ENCODE assay signal across 8 mouse cellular contexts in the genomic region with DNA sequence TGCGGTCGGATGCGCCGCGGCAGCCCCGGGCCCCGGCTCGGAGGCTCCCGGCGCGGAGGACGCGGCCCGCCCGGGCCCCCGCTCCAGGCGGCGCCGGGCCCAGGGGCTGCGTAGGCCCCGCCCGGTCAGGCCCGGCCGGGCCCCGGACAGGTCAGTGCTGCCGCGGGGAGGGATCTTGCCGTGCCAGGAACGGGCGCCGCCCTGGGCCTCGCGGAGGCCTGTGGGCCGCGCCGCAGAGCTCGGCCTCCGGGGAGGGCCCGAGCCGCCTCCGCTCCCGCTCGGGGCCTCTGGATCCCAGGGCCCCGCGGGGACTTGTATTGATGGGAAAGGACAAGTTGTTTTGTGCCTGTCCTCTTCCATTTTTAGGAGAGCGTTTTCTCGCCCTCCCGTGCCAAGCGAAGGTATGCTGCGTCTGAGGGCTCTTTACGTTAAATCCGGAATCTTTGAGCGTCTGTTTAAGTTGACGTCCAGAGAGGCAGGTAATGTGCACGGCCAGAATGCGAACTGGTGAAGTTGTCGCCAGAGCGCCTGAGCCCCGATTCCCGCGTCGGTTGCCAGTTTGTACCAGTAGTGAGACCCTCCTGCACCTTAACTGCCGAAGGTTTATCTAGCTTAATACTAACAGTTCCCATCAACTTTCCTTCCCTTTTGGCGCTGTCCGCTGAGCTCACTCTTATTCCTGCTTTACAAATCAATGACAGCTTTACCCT. TPM values are rescaled to one million over a fixed set of nuclear protein-coding genes. Genes with fewer than 3 reads are reported as not detected.
DNase-seq lines count a peak whose midpoint lies in the region; ATAC-seq and TF ChIP-seq lines count a peak whose summit lies in the region.

No protein-coding gene starts in this region.

- peak overlapping the region; percentile 76 for H3K4me2 ChIP-seq in heart, postnatal 0 days (ENCODE audit: low read depth, low read length)
- H3K4me2 ChIP-seq in stomach, embryonic 16.5 days (ENCODE audit: low read depth, low read length) = peak overlapping the region; percentile 82

- peaks cover 5% of the 10 kb centered on the region; the same call in 1 of the 2 replicates for H3K36me3 ChIP-seq in E14TG2a.4 (ENCODE audit: insufficient read depth, low read length)
- 0 out of 2 replicates have a peak, but pooled peaks cover 8% of the 10 kb centered on the region for H3K36me3 ChIP-seq in heart, postnatal 0 days (replicated peaks; ENCODE audit: control insufficient read depth, insufficient read depth, low read length)
- H3K36me3 ChIP-seq in megakaryocyte, embryonic 14.5 days (replicated peaks; ENCODE audit: low read length) = peaks cover 67% of the 10 kb centered on the region
- H3K36me3 ChIP-seq in stomach, embryonic 16.5 days (ENCODE audit: control insufficient read depth, insufficient read depth, low read length) = no peaks in the 10 kb centered on the region

- peaks cover 43% of the 10 kb centered on the region for H3K4me1 ChIP-seq in E14TG2a.4 (replicated peaks; ENCODE audit: low read depth, low read length)
- H3K4me1 ChIP-seq in embryonic fibroblast, embryonic 13.5 days (ENCODE audit: control insufficient read depth, insufficient read depth, low read length) = peaks cover 9% of the 10 kb centered on the region
- peaks cover 44% of the 10 kb centered on the region for H3K4me1 ChIP-seq in heart, postnatal 0 days (ENCODE audit: control insufficient read depth, insufficient read depth)
- peaks cover 58% of the 10 kb centered on the region for H3K4me1 ChIP-seq in megakaryocyte, embryonic 14.5 days
- H3K4me1 ChIP-seq in stomach, embryonic 16.5 days (ENCODE audit: control insufficient read depth, insufficient read depth, low read length) = peaks cover 43% of the 10 kb centered on the region

- DNase-seq in adrenal gland, postnatal 10 days = peak; percentile 79
- DNase-seq in heart, postnatal 0 days (ENCODE audit: low spot score) = no peak
- DNase-seq in kidney, postnatal 36 days = peak; percentile 76 to 81
- no peak for DNase-seq in layer of hippocampus, adult 9-10 months (ENCODE audit: low spot score)

- no peak; the same call in 1 of the 2 replicates for TF ChIP-seq POLR2A in embryonic fibroblast, embryonic 13.5 days (IDR thresholded peaks at IDR 0.05; ENCODE audit: low read depth, low read length)

- peak; percentile 79 for ATAC-seq in heart, postnatal 0 days (ENCODE audit: insufficient read depth, low read depth)
- peak; percentile 90 for ATAC-seq in stomach, embryonic 16.5 days (ENCODE audit: insufficient read depth, low FRiP score)

- H3K27me3 ChIP-seq in E14TG2a.4 (ENCODE audit: insufficient read depth, low read length) = peaks cover 63% of the 10 kb centered on the region
- no peaks in the 10 kb centered on the region for H3K27me3 ChIP-seq in heart, postnatal 0 days (ENCODE audit: control insufficient read depth, insufficient read depth, low read length)
- H3K27me3 ChIP-seq in megakaryocyte, embryonic 14.5 days (replicated peaks) = peaks cover 2% of the 10 kb centered on the region
- H3K27me3 ChIP-seq in stomach, embryonic 16.5 days (ENCODE audit: control insufficient read depth, insufficient read depth, low read length) = no peaks in the 10 kb centered on the region

- peak overlapping the region; percentile 96 for H3K27ac ChIP-seq in embryonic fibroblast, embryonic 13.5 days (ENCODE audit: insufficient read depth, low read length)
- H3K27ac ChIP-seq in heart, postnatal 0 days (ENCODE audit: low read depth) = peak overlapping the region; percentile 97
- peak overlapping the region; percentile 89 for H3K27ac ChIP-seq in stomach, embryonic 16.5 days (ENCODE audit: low read length)

- peak overlapping the region; percentile 99 for H3K9ac ChIP-seq in heart, postnatal 0 days (replicated peaks; ENCODE audit: low read depth, low read length)
- H3K9ac ChIP-seq in stomach, embryonic 16.5 days (ENCODE audit: low read length) = peak overlapping the region; percentile 99

- under 1% methylated on average over 63 of the region's 65 CpGs for WGBS in heart, postnatal 0 days
- under 1% methylated on average over 52 of the region's 65 CpGs for WGBS in stomach, embryonic 16.5 days

- H3K9me3 ChIP-seq in E14TG2a.4 (ENCODE audit: low read length) = no peaks in the 10 kb centered on the region
- no peaks in the 10 kb centered on the region for H3K9me3 ChIP-seq in heart, postnatal 0 days (replicated peaks; ENCODE audit: control insufficient read depth, low read length)
- H3K9me3 ChIP-seq in megakaryocyte, embryonic 14.5 days = no peaks in the 10 kb centered on the region
- no peaks in the 10 kb centered on the region for H3K9me3 ChIP-seq in stomach, embryonic 16.5 days (replicated peaks; ENCODE audit: control insufficient read depth, low read length)

- H3K4me3 ChIP-seq in E14TG2a.4 (replicated peaks; ENCODE audit: low read length) = peak overlapping the region; percentile 87
- H3K4me3 ChIP-seq in embryonic fibroblast, embryonic 13.5 days (ENCODE audit: insufficient read depth, low read length) = peak overlapping the region; percentile 94
- H3K4me3 ChIP-seq in heart, postnatal 0 days (ENCODE audit: low read depth, low read length) = peak overlapping the region; percentile 92
- H3K4me3 ChIP-seq in megakaryocyte, embryonic 14.5 days (replicated peaks) = peak overlapping the region; percentile 96
- H3K4me3 ChIP-seq in stomach, embryonic 16.5 days (replicated peaks; ENCODE audit: low read length) = peak overlapping the region; percentile 86

- no peak for TF ChIP-seq CTCF in E14TG2a.4 (conservative IDR thresholded peaks at IDR 0.05; ENCODE audit: low read length)
- TF ChIP-seq CTCF in embryonic fibroblast, embryonic 13.5 days (IDR thresholded peaks at IDR 0.05; ENCODE audit: borderline replicate concordance, insufficient read depth, low read length) = no peak
- no peak for TF ChIP-seq CTCF in heart, postnatal 0 days (IDR thresholded peaks at IDR 0.05; ENCODE audit: low read depth)

- no peak for TF ChIP-seq EP300 in heart, postnatal 0 days (IDR thresholded peaks at IDR 0.05; ENCODE audit: low read depth)

RNA-seq across cellular contexts. Expression of a gene that starts 27.3 kb away (rescaled TPM):
- under 1 TPM; 0.12 TPM for total RNA-seq in adrenal gland, postnatal 10 days (2021)
- 0.40 TPM in 1 of 2 replicates, not detected in the other for polyA plus RNA-seq in embryonic fibroblast, embryonic 13.5 days (2011; ENCODE audit: insufficient read length, low read depth, missing spikeins)
- not detected in 2 replicates for total RNA-seq in heart, postnatal 0 days (2014; rRNA removed; ENCODE audit: low replicate concordance)
- 0.03 TPM in 1 of 2 replicates, not detected in the other for polyA plus RNA-seq in heart, postnatal 0 days (2015; fragmentation: Nextera tagmentation; extraction: Ambion mirVana)
- polyA plus RNA-seq in megakaryocyte, embryonic 14.5 days (2012; ENCODE audit: insufficient read depth, low replicate concordance) = 0.49 TPM in 1 of 2 replicates, not detected in the other
- 0.10 TPM in 2 replicates for polyA plus RNA-seq in stomach, embryonic 16.5 days (2015; fragmentation: Nextera tagmentation; extraction: Ambion mirVana)

Comparison
In these comparisons a context has a peak if more than half of its experiments do, and no peak if none do; other contexts are left out.
1. DNase-seq: peak in adrenal gland, postnatal 10 days (single experiment) and kidney, postnatal 36 days (2 of 2); none in heart, postnatal 0 days (single experiment) and layer of hippocampus, adult 9-10 months (single experiment).
2. Peak in every context shown above with its lines, with median percentiles within 50 percentile points of each other: H3K4me3 ChIP-seq and H3K27ac ChIP-seq.